Mouse (Mus musculus): Measurements from ENCODE around the gene Tex19.1.

Tex19.1 gene

DNA sequence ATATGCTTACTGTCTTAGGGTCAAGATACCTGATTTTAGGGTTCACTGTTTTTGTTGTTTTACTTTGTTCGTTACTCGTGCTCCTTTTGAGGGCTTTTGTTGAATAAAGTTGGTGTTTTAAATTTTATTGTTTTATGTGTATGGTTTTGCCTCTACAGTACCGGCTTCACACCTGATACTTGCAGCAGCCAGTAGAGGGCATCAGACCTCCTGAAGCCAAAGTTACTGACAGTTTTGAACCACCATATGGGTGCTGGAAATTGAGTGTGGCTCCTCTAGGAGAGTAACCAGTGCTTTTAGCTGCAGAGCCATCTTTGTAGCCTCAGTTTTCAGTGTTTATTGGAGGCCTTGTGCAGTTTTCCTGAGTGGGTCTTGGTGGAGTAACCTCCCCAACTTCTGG lies 2.2 kb downstream of the Tex19.1 start:
- DNase-seq: no peak

DNA sequence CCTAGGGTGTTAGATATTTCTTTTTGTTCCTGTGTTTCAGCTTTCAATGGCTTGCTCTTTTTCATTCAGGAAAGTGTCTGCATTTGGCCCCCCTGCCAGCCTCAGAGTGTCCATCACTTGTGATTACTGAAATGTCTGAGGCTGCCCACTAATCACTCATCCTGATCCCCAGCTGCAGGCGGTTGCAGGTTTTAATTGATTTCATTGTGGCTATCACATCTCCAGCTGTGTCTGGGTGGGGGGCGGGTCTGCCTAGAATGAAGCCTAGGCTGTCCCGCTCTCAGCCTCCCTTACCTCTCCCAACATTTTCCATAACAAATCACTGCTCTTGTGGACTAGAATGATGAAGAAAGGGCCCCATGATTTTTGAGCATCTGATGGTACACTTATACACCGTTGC lies 8.3 kb downstream of the Tex19.1 start:
- DNase-seq: no peak

DNA sequence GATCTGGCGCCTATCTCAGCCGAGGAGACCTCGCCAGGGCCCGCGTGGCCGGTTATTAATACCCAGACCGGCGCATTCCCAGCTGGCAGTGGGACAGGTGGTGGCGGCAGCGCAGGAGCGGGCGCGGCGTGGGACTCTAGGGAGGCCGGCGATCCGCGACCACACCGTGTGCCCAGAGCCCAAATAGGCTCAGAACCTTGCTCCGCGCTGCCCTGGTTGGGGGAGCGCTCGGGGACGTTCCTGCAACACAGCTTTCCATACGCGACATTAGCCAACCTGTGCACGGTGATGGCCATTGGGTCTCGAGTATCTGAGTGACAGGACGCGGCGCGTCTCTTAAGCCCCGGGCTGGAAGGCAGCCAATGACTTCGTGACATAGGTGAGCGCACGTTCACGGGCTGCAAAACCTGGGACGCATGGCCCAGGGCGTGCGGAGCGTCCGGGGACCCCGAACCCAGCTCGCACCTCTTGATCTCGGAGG lies 10.5 kb downstream of the Tex19.1 start:
- DNase-seq: peak; percentile 53

DNA sequence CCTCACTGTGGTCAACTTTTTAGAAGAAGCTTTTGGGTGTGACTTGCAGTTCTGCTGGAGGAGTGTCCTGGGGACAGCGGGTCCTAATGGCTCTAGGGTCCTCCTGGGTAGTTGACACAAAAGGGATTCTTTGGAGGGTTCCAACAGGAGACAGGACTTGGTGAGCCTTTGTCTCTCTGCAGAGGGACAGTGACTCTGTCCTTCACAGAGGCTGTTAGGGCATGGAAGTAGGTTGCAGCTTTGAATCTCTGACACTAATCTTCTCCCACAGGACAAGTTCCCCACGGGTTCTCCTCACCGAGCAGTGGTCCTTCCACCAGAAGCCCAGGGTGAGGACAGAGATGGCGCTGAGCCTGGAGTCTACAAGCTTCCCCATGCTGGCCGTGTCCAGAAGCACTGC lies 14.0 kb downstream of the Tex19.1 start, which contains the start of gene Uts2r:
Uts2r (plus strand) TSS at position 301 of the 400 bp plus-strand sequence.
- no peak for DNase-seq

DNA sequence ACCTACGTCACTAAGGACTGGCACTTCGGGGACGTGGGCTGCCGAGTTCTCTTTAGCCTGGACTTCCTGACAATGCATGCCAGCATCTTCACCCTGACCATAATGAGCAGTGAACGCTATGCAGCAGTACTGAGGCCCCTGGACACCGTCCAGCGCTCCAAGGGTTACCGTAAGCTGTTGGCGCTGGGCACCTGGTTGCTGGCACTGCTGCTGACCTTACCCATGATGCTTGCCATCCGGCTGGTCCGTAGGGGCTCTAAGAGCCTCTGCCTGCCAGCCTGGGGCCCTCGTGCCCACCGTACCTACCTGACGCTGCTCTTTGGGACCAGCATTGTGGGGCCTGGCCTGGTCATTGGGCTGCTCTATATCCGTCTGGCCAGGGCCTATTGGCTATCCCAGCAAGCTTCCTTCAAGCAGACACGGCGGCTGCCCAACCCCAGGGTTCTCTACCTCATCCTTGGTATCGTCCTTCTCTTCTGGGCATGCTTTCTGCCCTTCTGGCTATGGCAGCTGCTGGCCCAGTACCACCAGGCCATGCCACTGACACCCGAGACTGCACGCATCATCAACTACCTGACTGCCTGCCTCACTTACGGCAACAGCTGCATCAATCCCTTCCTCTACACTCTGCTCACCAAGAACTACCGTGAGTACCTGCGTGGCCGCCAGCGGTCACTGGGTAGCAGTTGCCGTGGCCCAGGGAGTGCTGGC lies 14.8 kb downstream of the Tex19.1 start:
- no peak for DNase-seq

DNA sequence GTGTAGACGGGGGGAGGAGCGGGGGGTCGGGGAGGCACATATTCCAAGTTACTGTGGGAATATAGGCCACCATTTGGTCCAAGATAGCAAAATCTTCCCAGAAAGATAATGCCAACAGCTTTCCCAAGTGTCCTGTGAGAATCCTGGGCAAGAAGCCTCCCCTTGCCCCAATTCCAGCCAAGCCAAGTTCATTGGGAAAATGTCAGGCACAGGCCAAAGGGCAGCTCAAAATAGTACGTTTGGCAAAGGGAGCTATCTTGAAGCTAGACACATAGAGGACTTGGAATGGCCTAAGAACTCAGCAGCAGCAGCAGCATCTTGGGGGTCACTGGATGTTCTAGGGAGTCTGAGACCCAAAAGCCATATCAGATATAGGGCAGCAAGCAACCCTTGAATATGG lies 17.8 kb downstream of the Tex19.1 start:
- DNase-seq: no peak

DNA sequence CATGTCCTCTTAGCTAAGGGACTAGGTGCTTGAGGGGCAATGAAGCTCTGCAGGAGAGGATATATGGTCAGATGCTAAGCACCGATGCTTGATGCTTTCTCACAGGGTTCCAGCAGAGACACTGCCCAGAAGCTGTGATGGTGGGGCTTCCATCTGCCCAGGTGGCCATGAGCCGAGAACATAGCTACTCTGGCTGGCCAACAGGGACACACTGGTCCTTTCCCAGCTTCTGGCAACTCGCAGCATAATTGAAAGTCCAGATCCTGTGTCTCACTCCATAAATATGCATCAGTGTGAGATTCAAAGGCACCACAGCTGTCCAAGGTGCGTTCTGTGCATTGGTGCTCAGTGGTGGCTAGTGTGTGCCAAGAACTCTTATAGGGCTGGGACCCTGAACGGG lies 27.3 kb downstream of the Tex19.1 start:
- DNase-seq: no peak

DNA sequence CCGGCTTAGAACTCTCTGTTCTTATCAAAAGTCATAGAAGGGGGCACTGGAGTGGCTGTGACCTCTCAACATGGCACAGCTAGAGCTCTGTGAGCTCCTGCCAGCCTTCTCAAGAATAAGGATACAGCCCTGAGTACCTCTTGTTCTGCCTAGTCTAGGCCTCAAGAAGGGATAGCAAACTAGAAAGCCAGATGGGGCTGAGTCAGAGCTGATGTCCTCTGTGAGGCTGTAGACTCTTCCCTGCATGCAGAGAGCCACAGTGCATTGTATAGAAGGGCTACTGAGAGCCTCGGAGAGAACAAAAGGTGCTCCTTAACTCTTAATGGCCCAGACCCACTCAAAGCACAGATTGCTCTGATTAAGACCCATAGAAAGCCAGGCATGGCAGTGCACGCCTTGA lies 28.3 kb downstream of the Tex19.1 start:
- no peak for DNase-seq

DNA sequence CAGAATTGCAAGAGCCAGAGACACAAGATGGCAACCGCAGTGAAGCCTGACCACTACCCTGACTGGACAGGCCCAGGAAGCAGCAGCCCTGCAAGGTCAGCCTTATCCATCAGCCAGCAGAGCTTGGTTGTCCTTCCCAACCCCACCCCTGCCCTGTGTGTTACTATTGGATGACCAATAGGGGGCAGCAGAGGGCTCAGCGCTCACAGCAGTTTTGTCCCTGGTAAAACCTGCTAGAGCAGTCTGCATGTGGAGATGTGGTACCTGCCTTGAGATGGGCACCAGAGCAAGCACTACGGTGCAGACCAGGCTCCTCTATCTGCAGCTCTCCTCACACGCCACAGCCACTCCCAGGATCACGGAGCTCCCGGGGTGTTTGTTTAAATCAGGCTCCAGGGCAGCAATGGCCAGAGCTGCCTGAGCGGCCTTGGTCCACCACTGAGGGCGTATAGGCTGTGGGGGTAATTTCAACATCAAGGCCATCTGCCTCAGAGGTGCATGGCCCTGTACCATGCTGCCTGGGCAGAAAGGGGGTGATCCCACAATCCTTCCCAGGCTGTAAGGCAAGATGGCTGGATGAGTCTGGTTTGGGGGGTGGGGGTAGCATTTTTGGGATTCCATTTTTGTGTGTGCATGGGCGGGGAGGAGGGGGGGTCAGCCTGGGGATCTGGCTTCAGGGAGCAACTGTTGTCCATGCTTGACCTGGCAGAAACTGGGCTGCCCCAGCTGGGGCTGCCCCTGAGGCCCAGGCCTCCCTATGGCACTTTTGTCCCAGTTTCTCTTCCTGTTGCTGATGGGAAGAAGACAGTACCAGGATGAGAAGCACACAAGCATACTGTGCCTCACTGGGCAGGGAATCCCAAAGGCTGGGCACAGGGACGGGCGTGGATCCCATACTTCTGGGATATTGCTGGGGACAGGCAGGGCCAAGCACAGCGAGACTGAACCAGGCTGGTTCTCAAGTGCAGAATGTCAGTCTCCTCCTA lies 30.6 kb downstream of the Tex19.1 start:
- DNase-seq: peak; percentile 61

DNA sequence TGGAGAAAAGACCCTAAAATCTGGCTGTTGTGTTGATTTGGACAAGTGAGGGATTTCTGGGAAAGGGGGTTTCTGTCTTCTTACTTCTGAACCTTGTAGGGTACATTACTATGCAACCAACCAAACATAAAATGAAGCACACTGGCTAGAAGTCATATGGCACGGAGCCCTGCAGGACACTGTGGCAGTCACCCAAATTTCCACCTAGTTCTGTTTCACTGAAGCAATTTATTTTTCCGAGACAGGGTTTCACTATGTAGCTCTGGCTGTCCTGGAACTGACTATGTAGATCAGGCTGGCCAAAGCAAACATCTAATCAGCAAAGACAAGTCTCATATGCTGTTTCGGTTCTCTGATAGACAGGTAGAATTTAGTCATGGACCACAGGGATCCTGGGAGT lies 43.7 kb downstream of the Tex19.1 start:
- peak; percentile 54 for DNase-seq

DNA sequence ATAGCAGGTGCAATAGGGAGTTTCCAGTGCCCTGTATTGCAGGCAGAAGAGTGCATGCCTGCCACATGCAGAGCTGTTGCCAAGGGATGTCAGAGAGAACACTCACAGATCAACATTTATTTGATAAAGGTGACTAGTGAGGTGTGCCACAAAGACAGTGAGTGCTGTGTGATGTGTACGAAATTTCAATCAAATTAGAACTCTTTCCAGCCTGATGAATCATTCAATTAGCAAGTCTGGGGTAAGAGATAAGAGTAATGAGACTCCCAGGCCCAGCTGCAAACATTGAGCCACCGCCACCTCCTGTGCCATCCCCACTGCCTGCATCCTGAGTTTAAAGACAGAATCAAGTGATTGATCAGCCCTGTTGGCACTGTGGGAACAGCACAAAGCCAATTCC lies 46.8 kb downstream of the Tex19.1 start:
- DNase-seq: no peak

DNA sequence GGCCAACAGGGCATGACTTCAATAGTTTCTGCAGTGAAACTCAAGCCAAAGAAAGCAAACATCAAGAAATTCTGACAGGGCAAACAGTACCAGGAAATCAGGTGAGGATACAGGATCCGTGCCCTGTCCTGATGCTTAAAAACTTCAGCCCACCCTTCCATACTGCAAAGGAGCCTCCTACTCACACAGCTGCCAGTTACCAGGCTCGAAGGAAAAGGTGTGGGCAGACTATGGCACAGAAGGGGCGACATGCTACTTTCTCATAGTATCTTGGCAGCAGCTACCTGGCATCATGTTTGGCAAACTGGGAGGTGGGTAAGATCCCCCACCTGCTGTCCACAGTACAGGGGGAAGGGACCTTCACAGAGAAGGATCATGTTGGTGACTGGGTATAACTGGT lies 47.5 kb downstream of the Tex19.1 start:
- no peak for DNase-seq
